29 mouse cellular contexts compared by ENCODE assay signal in genomic region chr3:128113209-128113608, GRCm38 (mm10).
DNase-seq lines count a peak whose midpoint lies in the region; ATAC-seq and TF ChIP-seq lines count a peak whose summit lies in the region.
"Had no signal": no experiment of that assay in that cellular context is flagged by ENCODE, and none has a peak within 500 bp of the region (broad histone marks: within the 10 kb centered on the region; RNA-seq: fewer than 3 reads in every experiment).

No protein-coding gene starts in this region.

- no peaks in the 10 kb centered on the region for H3K9me3 ChIP-seq in heart, embryonic 10.5 days
- no peaks in the 10 kb centered on the region for H3K9me3 ChIP-seq in heart, embryonic 11.5 days (replicated peaks; ENCODE audit: control insufficient read depth, low read length)
- H3K9me3 ChIP-seq in stomach, embryonic 15.5 days = no peaks in the 10 kb centered on the region
- H3K9me3 ChIP-seq in stomach, postnatal 0 days (ENCODE audit: control insufficient read depth, low read length) = no peaks in the 10 kb centered on the region
- no peaks in the 10 kb centered on the region for H3K9me3 ChIP-seq in intestine, embryonic 15.5 days
- H3K9me3 ChIP-seq: embryonic facial prominence, embryonic 10.5 days; embryonic facial prominence, embryonic 13.5 days; forebrain, embryonic 13.5 days; G1E; heart, embryonic 13.5 days; hindbrain, embryonic 15.5 days had no signal

- 56% methylated on average over 3 of the region's 3 CpGs for WGBS in heart, embryonic 10.5 days
- WGBS in heart, embryonic 11.5 days (ENCODE audit: insufficient replicate concordance) = 56% methylated on average over 3 of the region's 3 CpGs
- 80% methylated on average over 3 of the region's 3 CpGs for WGBS in stomach, embryonic 15.5 days
- 68% methylated on average over 3 of the region's 3 CpGs for WGBS in stomach, postnatal 0 days
- WGBS in intestine, embryonic 15.5 days = 75% methylated on average over 3 of the region's 3 CpGs

- H3K27ac ChIP-seq in heart, embryonic 10.5 days = no peak overlapping the region
- H3K27ac ChIP-seq in heart, embryonic 11.5 days (ENCODE audit: low read depth, low read length) = no peak overlapping the region
- H3K27ac ChIP-seq in stomach, embryonic 15.5 days = no peak overlapping the region
- no peak overlapping the region for H3K27ac ChIP-seq in stomach, postnatal 0 days (replicated peaks)
- H3K27ac ChIP-seq in intestine, embryonic 15.5 days = no peak overlapping the region
- H3K27ac ChIP-seq: embryonic facial prominence, embryonic 10.5 days; embryonic facial prominence, embryonic 13.5 days; forebrain, embryonic 13.5 days; gastrocnemius, adult 2 months; heart, embryonic 13.5 days; hindbrain, embryonic 15.5 days had no signal

- H3K4me1 ChIP-seq in heart, embryonic 10.5 days = peaks cover 2% of the 10 kb centered on the region; the same call in 1 of the 2 replicates
- no peaks in the 10 kb centered on the region for H3K4me1 ChIP-seq in heart, embryonic 11.5 days (ENCODE audit: control insufficient read depth, insufficient read depth, low read length)
- no peaks in the 10 kb centered on the region for H3K4me1 ChIP-seq in stomach, embryonic 15.5 days
- no peaks in the 10 kb centered on the region for H3K4me1 ChIP-seq in stomach, postnatal 0 days (replicated peaks; ENCODE audit: control insufficient read depth, insufficient read depth)
- no peaks in the 10 kb centered on the region for H3K4me1 ChIP-seq in intestine, embryonic 15.5 days (replicated peaks)
- H3K4me1 ChIP-seq: embryonic facial prominence, embryonic 10.5 days; embryonic facial prominence, embryonic 13.5 days; forebrain, embryonic 13.5 days; heart, embryonic 13.5 days; hindbrain, embryonic 15.5 days had no signal

- H3K4me3 ChIP-seq in heart, embryonic 10.5 days = no peak overlapping the region
- H3K4me3 ChIP-seq in heart, embryonic 11.5 days (ENCODE audit: low read depth, low read length) = no peak overlapping the region
- H3K4me3 ChIP-seq in stomach, embryonic 15.5 days (replicated peaks) = no peak overlapping the region
- no peak overlapping the region for H3K4me3 ChIP-seq in stomach, postnatal 0 days (ENCODE audit: low read depth, low read length)
- H3K4me3 ChIP-seq in intestine, embryonic 15.5 days (replicated peaks) = no peak overlapping the region
- H3K4me3 ChIP-seq: embryonic facial prominence, embryonic 10.5 days; embryonic facial prominence, embryonic 13.5 days; erythroblast, embryonic 14.5 days; forebrain, embryonic 13.5 days; gastrocnemius, adult 2 months; heart, embryonic 13.5 days; hindbrain, embryonic 15.5 days had no signal

- H3K36me3 ChIP-seq in heart, embryonic 10.5 days = no peaks in the 10 kb centered on the region
- H3K36me3 ChIP-seq in heart, embryonic 11.5 days (ENCODE audit: control insufficient read depth, insufficient read depth, low read length) = no peaks in the 10 kb centered on the region
- H3K36me3 ChIP-seq in stomach, embryonic 15.5 days = no peaks in the 10 kb centered on the region
- no peaks in the 10 kb centered on the region for H3K36me3 ChIP-seq in stomach, postnatal 0 days (ENCODE audit: control insufficient read depth, insufficient read depth, low read length)
- no peaks in the 10 kb centered on the region for H3K36me3 ChIP-seq in intestine, embryonic 15.5 days
- H3K36me3 ChIP-seq: embryonic facial prominence, embryonic 10.5 days; embryonic facial prominence, embryonic 13.5 days; G1E; heart, embryonic 13.5 days; hindbrain, embryonic 15.5 days had no signal

- TF ChIP-seq EP300 in stomach, postnatal 0 days (optimal IDR thresholded peaks at IDR 0.05) = no peak

- H3K27me3 ChIP-seq in heart, embryonic 10.5 days (ENCODE audit: insufficient read depth, poor library complexity, severe bottlenecking) = no peaks in the 10 kb centered on the region
- H3K27me3 ChIP-seq in heart, embryonic 11.5 days (ENCODE audit: control insufficient read depth, insufficient read depth, low read length) = no peaks in the 10 kb centered on the region
- H3K27me3 ChIP-seq in stomach, embryonic 15.5 days (replicated peaks) = no peaks in the 10 kb centered on the region
- H3K27me3 ChIP-seq in stomach, postnatal 0 days (ENCODE audit: control insufficient read depth, insufficient read depth, low read length) = no peaks in the 10 kb centered on the region
- H3K27me3 ChIP-seq in intestine, embryonic 15.5 days (replicated peaks) = no peaks in the 10 kb centered on the region
- H3K27me3 ChIP-seq: CH12.LX; embryonic facial prominence, embryonic 13.5 days; forebrain, embryonic 13.5 days; heart, embryonic 13.5 days; hindbrain, embryonic 15.5 days had no signal

- no peak for ATAC-seq in heart, embryonic 11.5 days (replicated peaks; ENCODE audit: insufficient number of reproducible peaks, low FRiP score, low TSS enrichment)
- ATAC-seq in stomach, embryonic 15.5 days (ENCODE audit: insufficient read depth, low FRiP score, low read depth) = 0 out of 2 replicates have a peak, but pooled peaks have one; percentile 2
- ATAC-seq in stomach, postnatal 0 days (ENCODE audit: low FRiP score, low TSS enrichment) = no peak
- ATAC-seq in intestine, embryonic 15.5 days = no peak
- ATAC-seq: forebrain, embryonic 13.5 days; forebrain, postnatal 0 days; intestine, embryonic 16.5 days had no signal

- DNase-seq in cerebellum, postnatal 10 days = peak; percentile 49 to 63
- DNase-seq in cerebellum, adult 11-12 months = no peak
- DNase-seq in heart, embryonic 10.5 days (ENCODE audit: low spot score) = peak; percentile 74
- DNase-seq in stomach, postnatal 0 days (ENCODE audit: low spot score) = no peak
- DNase-seq: adrenal gland, adult 2 months; adrenal gland, postnatal 25 days; B cell, adult 2 months; cerebellum, adult 11 months; cerebellum, adult 8-10 months; embryo, embryonic 11 days; forebrain, postnatal 0 days; gastrocnemius, adult 2 months; gastrocnemius, postnatal 14 days; heart, adult 11 months; heart, postnatal 14 days; heart, postnatal 4 days; kidney, adult 18-20 months had no signal

- no peak for TF ChIP-seq CTCF in stomach, postnatal 0 days (IDR thresholded peaks at IDR 0.05; ENCODE audit: low read depth)

- no peak overlapping the region for H3K4me2 ChIP-seq in heart, embryonic 11.5 days
- H3K4me2 ChIP-seq in stomach, embryonic 15.5 days = no peak overlapping the region
- no peak overlapping the region for H3K4me2 ChIP-seq in stomach, postnatal 0 days (replicated peaks; ENCODE audit: low read depth)
- no peak overlapping the region for H3K4me2 ChIP-seq in intestine, embryonic 15.5 days (replicated peaks)
- H3K4me2 ChIP-seq: embryonic facial prominence, embryonic 13.5 days; forebrain, embryonic 13.5 days; heart, embryonic 13.5 days; hindbrain, embryonic 15.5 days had no signal

- no peak overlapping the region for H3K9ac ChIP-seq in heart, embryonic 11.5 days (ENCODE audit: low read depth, low read length)
- H3K9ac ChIP-seq in stomach, embryonic 15.5 days = no peak overlapping the region
- no peak overlapping the region for H3K9ac ChIP-seq in stomach, postnatal 0 days (ENCODE audit: low read length)
- H3K9ac ChIP-seq in intestine, embryonic 15.5 days = no peak overlapping the region
- H3K9ac ChIP-seq: embryonic facial prominence, embryonic 13.5 days; forebrain, embryonic 13.5 days; forebrain, postnatal 0 days; heart, embryonic 13.5 days; hindbrain, embryonic 15.5 days had no signal

Comparison
In these comparisons a context has a peak if more than half of its experiments do, and no peak if none do; other contexts are left out.
1. DNase-seq: peak in cerebellum, postnatal 10 days (2 of 2) and heart, embryonic 10.5 days (single experiment); none in cerebellum, adult 11-12 months (single experiment) and stomach, postnatal 0 days (single experiment).